Mouse (Mus musculus) stomach, embryonic 14.5 days (tissue): ENCODE data around the gene 1700008O03Rik. TPM values are rescaled to one million over a fixed set of nuclear protein-coding genes. Genes with fewer than 3 reads are reported as not detected.

Experiments used
- ATAC-seq: fragments of 200-750 bp; cut with Nextera tagmentation; 2 replicates; pipeline ENCODE4 v1.8.0; 2017; ENCODE audit warnings: low read depth, moderate TSS enrichment; ENCODE audit not compliant: insufficient number of reproducible peaks, insufficient read depth, low FRiP score
- H3K27ac ChIP-seq: fragments of 300-500 bp; sonication (generic); 2 replicates; pipeline ENCODE4 v1.5.1; 2014; ENCODE audit warnings: mild to moderate bottlenecking, low read length, moderate library complexity, mixed read lengths
- H3K27me3 ChIP-seq: fragments of 300-500 bp; sonication (generic); 2 replicates; pipeline ENCODE4 v1.6.1; 2014; ENCODE audit warnings: low read length, control low read depth, mixed read lengths; ENCODE audit not compliant: control insufficient read depth, insufficient read depth
- H3K36me3 ChIP-seq: fragments of 300-500 bp; sonication (generic); 2 replicates; pipeline ENCODE4 v1.6.1; 2014; ENCODE audit warnings: mild to moderate bottlenecking, control low read depth, low read length, moderate library complexity, mixed read lengths; ENCODE audit not compliant: control insufficient read depth, insufficient read depth
- H3K4me1 ChIP-seq: fragments of 300-500 bp; sonication (generic); 2 replicates; pipeline ENCODE4 v1.6.1; 2014; ENCODE audit warnings: low read length, control low read depth, mixed read lengths; ENCODE audit not compliant: control insufficient read depth, insufficient read depth
- H3K4me2 ChIP-seq: fragments of 300-500 bp; sonication (generic); replicated peaks from 2 replicates; pipeline ENCODE4 v1.6.1; 2014; ENCODE audit warnings: low read depth, low read length, control low read depth
- H3K4me3 ChIP-seq: fragments of 300-500 bp; sonication (generic); 2 replicates; pipeline ENCODE4 v1.5.1; 2014; ENCODE audit warnings: low read depth, low read length, control low read depth
- H3K9ac ChIP-seq: fragments of 300-500 bp; sonication (generic); replicated peaks from 2 replicates; pipeline ENCODE4 v1.6.1; 2014; ENCODE audit warnings: low read depth, mild to moderate bottlenecking, control low read depth, low read length, moderate library complexity, mixed read lengths
- H3K9me3 ChIP-seq: fragments of 300-500 bp; sonication (generic); 2 replicates; pipeline ENCODE4 v1.6.1; 2016; ENCODE audit warnings: low read depth, low read length, control low read depth; ENCODE audit not compliant: control insufficient read depth
- WGBS: fragments of 180-500 bp; shearing (Covaris S2); extraction: QIAGEN DNeasy Blood & Tissue Kit; methylation state at CpG from one replicate; pipeline ENCODE4 v1.1.7; 2014; 5-methylcytosine and 5-hydroxymethylcytosine counted together
- polyA plus RNA-seq: library from polyadenylated mRNA; unstranded; fragments of >200 nt; fragmentation: Nextera tagmentation; extraction: Ambion mirVana; gene quantifications from 2 replicates; pipeline ENCODE4 v1.2.1, GENCODE M21; 2014

The 1700008O03Rik gene
- polyA plus RNA-seq, 1 experiment from 2014 or later: 1.2 TPM

DNA sequence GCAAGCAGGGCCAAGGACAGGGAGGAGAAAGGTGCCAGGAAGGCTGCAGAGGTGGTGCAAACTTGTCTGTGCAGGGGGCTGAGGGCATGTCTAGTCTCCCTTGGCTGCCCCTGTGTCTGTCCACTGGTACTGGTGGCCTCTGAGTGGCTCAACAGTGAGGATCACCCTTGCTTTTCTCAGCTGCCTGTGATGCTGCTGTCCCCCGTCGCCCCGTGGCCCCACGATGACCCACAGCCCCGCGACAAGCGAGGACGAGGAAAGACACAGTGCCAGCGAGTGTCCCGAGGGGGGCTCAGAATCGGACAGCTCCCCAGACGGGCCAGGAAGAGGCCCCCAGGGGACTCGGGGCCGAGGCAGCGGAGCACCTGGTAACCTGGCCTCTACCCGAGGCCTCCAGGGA, 73.1 kb downstream of the 1700008O03Rik start:
- H3K9ac ChIP-seq: no peak overlapping the region
- H3K4me3 ChIP-seq: no peak overlapping the region
- H3K4me2 ChIP-seq: no peak overlapping the region
- H3K36me3 ChIP-seq: no peaks in the 10 kb centered on the region; the same call in 1 of the 2 replicates
- 56% methylated on average over 16 of the region's 16 CpGs for WGBS
- no peak overlapping the region for H3K27ac ChIP-seq
- H3K4me1 ChIP-seq: peaks cover 12% of the 10 kb centered on the region
- no peaks in the 10 kb centered on the region for H3K27me3 ChIP-seq
- no peaks in the 10 kb centered on the region for H3K9me3 ChIP-seq
- no peak for ATAC-seq

DNA sequence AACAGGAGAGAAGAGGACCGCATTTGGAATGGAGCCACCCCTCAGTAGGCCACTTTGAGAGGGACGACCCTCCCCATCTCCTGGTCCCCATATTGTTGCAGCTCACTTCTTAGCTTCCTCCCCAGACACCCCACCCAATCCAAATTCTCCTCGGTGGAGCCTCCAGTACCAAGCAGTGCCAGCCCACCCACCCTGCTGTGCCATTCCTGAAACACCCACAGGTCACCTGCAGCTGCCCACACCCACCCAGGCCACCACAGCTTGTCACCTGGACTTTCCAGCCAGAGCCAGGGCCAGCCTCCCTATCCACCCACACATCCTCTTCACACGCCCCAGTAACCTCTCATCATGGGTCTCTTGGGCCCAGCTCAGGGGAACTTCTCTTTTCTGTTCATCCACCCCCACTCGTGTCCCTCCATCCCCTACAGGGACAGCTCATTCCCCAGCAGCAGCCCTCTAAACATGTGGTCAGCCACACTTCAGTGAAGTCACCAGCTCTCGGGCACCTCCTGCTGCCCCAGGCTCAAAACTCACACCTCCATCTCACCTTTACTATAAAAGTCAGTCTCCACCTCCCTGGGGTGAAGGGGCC, 73.8 kb downstream of the 1700008O03Rik start:
- no peak for ATAC-seq
- H3K36me3 ChIP-seq: no peaks in the 10 kb centered on the region; the same call in 1 of the 2 replicates
- H3K27me3 ChIP-seq: no peaks in the 10 kb centered on the region
- peaks cover 12% of the 10 kb centered on the region for H3K4me1 ChIP-seq
- WGBS: 22% methylated on average over 6 of the region's 6 CpGs
- no peak overlapping the region for H3K9ac ChIP-seq
- H3K27ac ChIP-seq: no peak overlapping the region
- H3K9me3 ChIP-seq: no peaks in the 10 kb centered on the region
- peak overlapping the region; percentile 96; the same call in 1 of the 2 replicates for H3K4me2 ChIP-seq
- H3K4me3 ChIP-seq: no peak overlapping the region

DNA sequence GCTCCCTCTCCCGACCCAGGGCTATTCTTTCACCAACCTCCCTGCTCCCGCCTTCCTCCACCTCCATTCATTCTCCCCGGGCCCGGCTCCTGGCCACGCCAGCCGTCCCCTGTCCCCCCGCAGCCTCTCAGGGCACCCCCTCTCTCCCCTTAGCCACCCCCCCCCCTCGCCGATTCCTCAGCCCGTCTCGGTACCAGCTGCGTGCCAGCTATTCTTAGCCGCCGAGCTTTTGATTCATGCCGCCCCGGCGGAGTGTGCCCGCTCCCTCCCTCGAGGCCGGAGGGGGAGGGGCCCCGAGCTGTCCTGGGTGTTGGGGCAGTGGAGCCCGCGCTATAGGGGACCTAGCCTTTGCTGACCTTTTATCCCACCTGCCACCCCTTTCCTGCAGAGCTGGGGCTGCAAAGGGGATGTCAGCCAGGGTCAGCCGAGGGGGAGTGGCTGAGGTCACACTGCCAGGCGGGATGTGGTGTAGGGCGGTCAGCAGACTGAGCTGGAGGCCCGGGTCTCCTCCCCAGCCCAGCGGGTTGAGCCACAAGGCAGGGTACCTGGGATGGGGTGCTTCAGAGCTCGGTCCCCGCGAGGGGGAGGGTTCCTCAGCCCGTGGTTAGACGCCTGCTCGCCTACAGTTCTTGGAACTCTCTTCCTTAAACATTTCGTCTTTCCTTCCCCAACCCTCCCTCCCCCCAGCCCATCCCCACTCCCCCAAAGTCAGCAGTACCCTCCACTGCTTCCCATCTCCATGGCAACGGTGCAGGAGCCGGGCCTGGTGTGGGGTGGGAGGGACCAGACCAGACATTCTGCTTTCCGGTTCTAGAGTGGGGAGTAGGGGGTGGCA, 74.5 kb downstream of the 1700008O03Rik start:
- peak overlapping the region; percentile 43 for H3K9ac ChIP-seq
- ATAC-seq: 0 out of 2 replicates have a peak, but pooled peaks have one; percentile 3
- H3K27me3 ChIP-seq: no peaks in the 10 kb centered on the region
- peak overlapping the region; percentile 96 for H3K4me2 ChIP-seq
- no peaks in the 10 kb centered on the region for H3K9me3 ChIP-seq
- H3K4me3 ChIP-seq: peak overlapping the region; percentile 42
- WGBS: 3% methylated on average over 36 of the region's 38 CpGs
- peaks cover 18% of the 10 kb centered on the region for H3K4me1 ChIP-seq
- no peak overlapping the region for H3K27ac ChIP-seq
- no peaks in the 10 kb centered on the region; the same call in 1 of the 2 replicates for H3K36me3 ChIP-seq

DNA sequence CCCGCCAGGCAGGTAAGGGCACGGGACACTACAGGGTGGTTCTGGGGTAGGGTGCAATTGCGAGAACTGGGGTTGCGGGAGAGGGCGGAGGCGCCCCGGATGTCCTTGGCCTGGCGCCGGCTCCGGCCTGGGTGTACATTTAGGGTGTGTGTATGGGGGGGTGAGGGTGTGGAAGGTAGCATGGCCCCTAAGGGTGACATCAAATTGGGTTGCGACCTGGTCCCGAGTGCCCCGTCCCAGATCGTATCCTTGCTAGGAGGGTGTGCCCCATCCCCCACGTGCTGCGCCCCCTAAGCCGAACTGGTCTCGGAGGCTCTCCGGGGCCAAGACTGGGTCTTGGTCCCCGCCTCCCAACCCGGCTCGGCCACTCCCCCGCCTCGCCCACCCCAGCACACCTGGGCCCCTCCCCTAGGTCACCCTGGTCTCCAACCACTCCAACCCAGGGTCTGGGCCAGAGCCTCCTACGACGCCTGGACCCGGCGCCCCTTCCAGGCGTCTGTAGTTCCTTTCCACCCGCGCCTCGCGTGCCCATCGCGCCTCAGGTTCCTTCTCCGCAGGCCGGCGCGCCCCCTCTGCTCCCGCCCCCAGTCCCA, 75.2 kb downstream of the 1700008O03Rik start:
- no peaks in the 10 kb centered on the region for H3K27me3 ChIP-seq
- H3K27ac ChIP-seq: no peak overlapping the region
- no peak for ATAC-seq

More for the DNA sequence above, 75.2 kb downstream of the 1700008O03Rik start:
- WGBS: 1% methylated on average over 38 of the region's 40 CpGs
- Histone ChIP-seq H3K4me3 (peak overlapping the region; percentile 42), H3K4me2 (peak overlapping the region; percentile 96), H3K9ac (peak overlapping the region; percentile 43), H3K36me3 (no peaks in the 10 kb centered on the region; the same call in 1 of the 2 replicates), H3K9me3 (no peaks in the 10 kb centered on the region), H3K4me1 (peaks cover 24% of the 10 kb centered on the region)

Other genes with a start within 250 kb of the 1700008O03Rik start
- not detected in 2 replicates for gene Klk1b16, start 249.1 kb downstream of the 1700008O03Rik start, polyA plus RNA-seq
- not detected in 2 replicates for gene Klk1b24, start 197.6 kb downstream of the 1700008O03Rik start, polyA plus RNA-seq
- gene Klk1b3, start 187.6 kb downstream of the 1700008O03Rik start, polyA plus RNA-seq: not detected in 2 replicates
- not detected in 2 replicates for gene Klk1b4, start 178.4 kb downstream of the 1700008O03Rik start, polyA plus RNA-seq
- gene Klk1b5, start 169.9 kb downstream of the 1700008O03Rik start, polyA plus RNA-seq: not detected in 2 replicates
- 0.71 and 2.0 TPM in 2 replicates for gene Klk1, start 160.5 kb downstream of the 1700008O03Rik start, polyA plus RNA-seq
- not detected in 2 replicates for gene Gm36864, start 149.6 kb downstream of the 1700008O03Rik start, polyA plus RNA-seq
- 1.5 and 1.6 TPM in 2 replicates for gene 1700028J19Rik, start 139.1 kb downstream of the 1700008O03Rik start, polyA plus RNA-seq
- gene 2410002F23Rik, start 139.1 kb downstream of the 1700008O03Rik start, polyA plus RNA-seq: 123 and 143 TPM in 2 replicates
- 0.15 TPM in 1 of 2 replicates, not detected in the other for gene Acp4, start 128.4 kb downstream of the 1700008O03Rik start, polyA plus RNA-seq
- gene Gm15517, start 124.4 kb downstream of the 1700008O03Rik start, polyA plus RNA-seq: not detected in 2 replicates
- 4.2 and 4.9 TPM in 2 replicates for gene Clec11a, start 78.9 kb downstream of the 1700008O03Rik start, polyA plus RNA-seq
- 4.2 and 4.5 TPM in 2 replicates for gene Shank1, start 75.6 kb downstream of the 1700008O03Rik start, polyA plus RNA-seq
- gene Syt3, start 1.7 kb downstream of the 1700008O03Rik start, polyA plus RNA-seq: 1.6 and 2.0 TPM in 2 replicates
- gene Lrrc4b, start 43.2 kb upstream of the 1700008O03Rik start, polyA plus RNA-seq: 1.2 and 2.1 TPM in 2 replicates
- gene Aspdh, start 79.6 kb upstream of the 1700008O03Rik start, polyA plus RNA-seq: 0.52 and 1.1 TPM in 2 replicates
- 76.7 and 82.1 TPM in 2 replicates for gene Josd2, start 82.2 kb upstream of the 1700008O03Rik start, polyA plus RNA-seq
- gene Emc10, start 110.7 kb upstream of the 1700008O03Rik start, polyA plus RNA-seq: 113 and 116 TPM in 2 replicates
- gene Fam71e1, start 110.8 kb upstream of the 1700008O03Rik start, polyA plus RNA-seq: 11.6 and 17.9 TPM in 2 replicates
- 0.39 and 0.43 TPM in 2 replicates for gene Mybpc2, start 138.8 kb upstream of the 1700008O03Rik start, polyA plus RNA-seq
- not detected in 2 replicates for gene Spib, start 146.3 kb upstream of the 1700008O03Rik start, polyA plus RNA-seq
- 54.3 and 56.6 TPM in 2 replicates for gene Pold1, start 163.0 kb upstream of the 1700008O03Rik start, polyA plus RNA-seq
- gene Nr1h2, start 168.1 kb upstream of the 1700008O03Rik start, polyA plus RNA-seq: 63.2 and 66.7 TPM in 2 replicates
- gene Napsa, start 186.6 kb upstream of the 1700008O03Rik start, polyA plus RNA-seq: 1.6 and 2.8 TPM in 2 replicates
- gene Kcnc3, start 204.8 kb upstream of the 1700008O03Rik start, polyA plus RNA-seq: 0.39 and 0.57 TPM in 2 replicates